Mouse (Mus musculus) stomach, postnatal 0 days (tissue): ENCODE measurements at regions not wholly inside any gene's neighbourhood (a gene's known extent, or its start where the extent isn't known, plus 50 kb on each side); places are given as distances from the start of the nearest gene placed in this dataset.

Experiments used
- CTCF ChIP-seq: IDR thresholded peaks from 2 replicates; pipeline ENCODE4 v1.5.1; 2016; ENCODE audit warnings: antibody characterized with exemption, low read depth, mild to moderate bottlenecking, moderate library complexity
- EP300 ChIP-seq: optimal IDR thresholded peaks from 2 replicates; pipeline ENCODE3; 2016; ENCODE audit warnings: antibody characterized with exemption

GRCm38 (mm10) chr6:117305736-117306250 is 137.5 kb downstream of the Cxcl12 start:
- TF ChIP-seq CTCF (no peak), EP300 (no peak)
